Comparison of ENCODE assay signal across 8 mouse cellular contexts in the genomic region with DNA sequence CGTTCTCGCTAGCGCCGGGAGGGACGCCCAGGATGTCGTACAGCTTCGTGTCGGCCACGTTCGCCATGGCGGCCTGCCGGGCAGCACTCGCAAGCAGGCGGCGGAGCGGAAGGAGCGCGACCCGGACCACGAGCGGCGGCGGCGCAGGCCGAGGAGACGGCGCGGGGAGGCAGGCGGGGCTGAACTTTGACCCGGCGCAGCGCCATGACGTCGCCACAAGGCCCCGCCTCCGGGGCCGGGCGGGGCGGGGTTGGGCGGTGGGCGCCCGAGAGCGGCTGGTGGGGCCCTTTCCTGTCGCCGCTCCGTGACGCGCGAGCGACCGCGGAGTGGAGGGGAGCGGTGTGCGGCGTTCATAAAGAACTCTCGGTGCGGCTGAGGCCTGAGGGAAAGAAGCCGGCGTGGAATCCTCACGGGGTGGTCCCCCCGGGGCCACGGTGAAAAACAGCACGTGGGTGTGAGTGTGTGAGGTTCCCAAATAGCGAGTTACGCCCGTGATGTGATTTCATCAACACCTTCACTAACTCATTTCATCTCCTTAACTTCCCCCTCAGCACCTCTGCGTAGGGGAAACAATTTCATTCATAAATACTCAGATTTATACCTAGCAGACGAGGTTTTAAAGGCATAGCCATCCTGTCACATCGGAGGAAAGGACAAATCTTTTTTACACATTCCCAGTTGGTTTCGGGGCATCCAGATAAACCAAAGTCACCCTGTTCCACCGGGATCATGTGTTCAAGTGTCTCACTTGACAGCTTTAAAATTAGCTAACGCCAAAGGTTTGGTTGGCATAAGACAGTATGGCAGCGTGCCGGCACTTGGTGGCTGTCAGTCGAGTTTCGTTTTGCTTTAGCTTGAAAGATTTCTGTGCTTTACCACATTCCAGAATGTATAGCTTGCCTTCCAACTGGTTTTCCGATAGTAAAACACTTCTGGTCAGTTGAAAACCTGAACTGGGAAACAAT. TPM values are rescaled to one million over a fixed set of nuclear protein-coding genes. Genes with fewer than 3 reads are reported as not detected.
DNase-seq lines count a peak whose midpoint lies in the region; ATAC-seq and TF ChIP-seq lines count a peak whose summit lies in the region.

TSS of gene Dnaja2 (minus strand) at position 164 of the 965 bp plus-strand sequence.

- peak within 1 kb of the TSS; percentile 92 for H3K9ac ChIP-seq in heart, embryonic 15.5 days
- H3K9ac ChIP-seq in liver, embryonic 14.5 days (replicated peaks): peak within 1 kb of the TSS; percentile 89
- H3K9ac ChIP-seq in neural tube, embryonic 11.5 days (ENCODE audit: low read length): peak within 1 kb of the TSS; percentile 91

- TF ChIP-seq POLR2A in testis, adult 2 months (IDR thresholded peaks at IDR 0.05; ENCODE audit: control insufficient read depth, low read depth, low read length): peak; percentile 92

- whole genome bisulfite sequencing in forebrain, embryonic 10.5 days: 1% methylated on average over 77 of the region's 77 CpGs
- under 1% methylated on average over 71 of the region's 77 CpGs for WGBS in heart, embryonic 15.5 days
- WGBS in liver, embryonic 14.5 days (ENCODE audit: insufficient replicate concordance): under 1% methylated on average over 75 of the region's 77 CpGs
- WGBS in neural tube, embryonic 11.5 days: under 1% methylated on average over 75 of the region's 77 CpGs

- no peaks in the 10 kb centered on the region for H3K27me3 ChIP-seq in forebrain, embryonic 10.5 days (ENCODE audit: poor library complexity, severe bottlenecking)
- no peaks in the 10 kb centered on the region for H3K27me3 ChIP-seq in heart, embryonic 15.5 days
- no peaks in the 10 kb centered on the region for H3K27me3 ChIP-seq in liver, embryonic 14.5 days (ENCODE audit: control insufficient read depth, insufficient read depth, low read length)
- no peaks in the 10 kb centered on the region for H3K27me3 ChIP-seq in neural tube, embryonic 11.5 days (ENCODE audit: control insufficient read depth, insufficient read depth, low read length)
- no peaks in the 10 kb centered on the region for H3K27me3 ChIP-seq in testis, adult 2 months (ENCODE audit: control insufficient read depth, insufficient read depth, low read length)

- H3K9me3 ChIP-seq in forebrain, embryonic 10.5 days: no peaks in the 10 kb centered on the region
- H3K9me3 ChIP-seq in heart, embryonic 15.5 days (replicated peaks): no peaks in the 10 kb centered on the region
- no peaks in the 10 kb centered on the region for H3K9me3 ChIP-seq in liver, embryonic 14.5 days (ENCODE audit: control insufficient read depth, low read length)
- H3K9me3 ChIP-seq in neural tube, embryonic 11.5 days (ENCODE audit: control insufficient read depth, low read length): no peaks in the 10 kb centered on the region

- no peak for TF ChIP-seq CTCF in liver, embryonic 14.5 days (IDR thresholded peaks at IDR 0.05; ENCODE audit: low read depth)
- no peak for TF ChIP-seq CTCF in testis, adult 2 months (IDR thresholded peaks at IDR 0.05; ENCODE audit: control insufficient read depth, insufficient read depth, insufficient replicate concordance, low read depth, low read length)

- peak within 1 kb of the TSS; percentile 96 for H3K27ac ChIP-seq in forebrain, embryonic 10.5 days
- H3K27ac ChIP-seq in heart, embryonic 15.5 days: peak within 1 kb of the TSS; percentile 95
- peak within 1 kb of the TSS; percentile 73 for H3K27ac ChIP-seq in liver, embryonic 14.5 days
- peak within 1 kb of the TSS; percentile 83 for H3K27ac ChIP-seq in neural tube, embryonic 11.5 days (ENCODE audit: low read depth, low read length)
- H3K27ac ChIP-seq in testis, adult 2 months (ENCODE audit: control insufficient read depth, insufficient read depth, low read depth, low read length): peak within 1 kb of the TSS; percentile 99

- ATAC-seq in heart, embryonic 15.5 days (replicated peaks; ENCODE audit: insufficient number of reproducible peaks, insufficient read depth, low FRiP score, low read depth): peak; percentile 96
- peak; percentile 94 for ATAC-seq in liver, embryonic 14.5 days (ENCODE audit: insufficient read depth)
- ATAC-seq in neural tube, embryonic 11.5 days (ENCODE audit: insufficient read depth, low FRiP score, low TSS enrichment): peak; percentile 93

- H3K4me1 ChIP-seq in forebrain, embryonic 10.5 days: peaks cover 25% of the 10 kb centered on the region
- H3K4me1 ChIP-seq in heart, embryonic 15.5 days (replicated peaks): peaks cover 12% of the 10 kb centered on the region
- peaks cover 2 to 11% of the 10 kb centered on the region in 2 experiments for H3K4me1 ChIP-seq in liver, embryonic 14.5 days (replicated peaks; ENCODE audit: control insufficient read depth in 2 of 2, insufficient read depth in 2 of 2, low read length in 1 of 2)
- 0 out of 2 replicates have a peak, but pooled peaks cover 3% of the 10 kb centered on the region for H3K4me1 ChIP-seq in neural tube, embryonic 11.5 days (ENCODE audit: control insufficient read depth, insufficient read depth, low read length)
- H3K4me1 ChIP-seq in testis, adult 2 months (ENCODE audit: control insufficient read depth, insufficient read depth, low read length): no peaks in the 10 kb centered on the region; the same call in 1 of the 2 replicates

- peaks cover 31% of the 10 kb centered on the region for H3K36me3 ChIP-seq in forebrain, embryonic 10.5 days (replicated peaks)
- peaks cover 17% of the 10 kb centered on the region for H3K36me3 ChIP-seq in heart, embryonic 15.5 days
- peaks cover 20% of the 10 kb centered on the region for H3K36me3 ChIP-seq in liver, embryonic 14.5 days (replicated peaks; ENCODE audit: control insufficient read depth, insufficient read depth, low read depth)
- no peaks in the 10 kb centered on the region; the same call in none of the 2 replicates for H3K36me3 ChIP-seq in neural tube, embryonic 11.5 days (ENCODE audit: control insufficient read depth, insufficient read depth, low read length)
- no peaks in the 10 kb centered on the region for H3K36me3 ChIP-seq in testis, adult 2 months (ENCODE audit: control insufficient read depth, insufficient read depth, low read length)

- H3K4me2 ChIP-seq in heart, embryonic 15.5 days: peak within 1 kb of the TSS; percentile 76
- peak within 1 kb of the TSS; percentile 83 for H3K4me2 ChIP-seq in liver, embryonic 14.5 days (ENCODE audit: low read depth)
- H3K4me2 ChIP-seq in neural tube, embryonic 11.5 days (ENCODE audit: low read depth): peak within 1 kb of the TSS; percentile 87

- no peak for TF ChIP-seq EP300 in liver, embryonic 14.5 days (IDR thresholded peaks at IDR 0.05; ENCODE audit: low read depth)

- H3K4me3 ChIP-seq in forebrain, embryonic 10.5 days: peak within 1 kb of the TSS; percentile 88
- H3K4me3 ChIP-seq in heart, embryonic 15.5 days: peak within 1 kb of the TSS; percentile 92
- peak within 1 kb of the TSS; percentile 95 to 99 for H3K4me3 ChIP-seq in liver, embryonic 14.5 days (ENCODE audit: insufficient read depth in 1 of 2, low read depth in 2 of 2, low read length in 2 of 2)
- H3K4me3 ChIP-seq in neural tube, embryonic 11.5 days (ENCODE audit: low read depth, low read length): peak within 1 kb of the TSS; percentile 95
- H3K4me3 ChIP-seq in testis, adult 2 months (ENCODE audit: control insufficient read depth, low read depth, low read length): peak within 1 kb of the TSS; percentile 100

- DNase-seq in CD8-positive naive resting alpha-beta T cell, adult 2 months (ENCODE audit: low read depth in 2 of 2, low spot score in 2 of 2): peak; percentile 93 to 96
- DNase-seq in c-Kit-negative CD71-positive TER-119-positive erythroid progenitor cells, embryonic 14.5 days (ENCODE audit: low read depth, low spot score): peak; percentile 63
- peak; percentile 87 for DNase-seq in forebrain, embryonic 10.5 days (ENCODE audit: extremely low spot score, low spot score)
- DNase-seq in kidney, postnatal 25 days: peak; percentile 89 to 94
- peak; percentile 57 to 69 (median 60) for DNase-seq in liver, embryonic 14.5 days (ENCODE audit: low read depth in 3 of 3, low spot score in 3 of 3)
- peak; percentile 94 for DNase-seq in neural tube, embryonic 11.5 days (ENCODE audit: low spot score)

RNA-seq across cellular contexts. Expression of gene Dnaja2, which starts in this region (rescaled TPM):
- polyA plus RNA-seq in forebrain, embryonic 10.5 days (2016; fragmentation: Nextera tagmentation; extraction: Ambion mirVana): 206 and 218 TPM in 2 replicates
- 130 and 133 TPM in 2 replicates for polyA plus RNA-seq in heart, embryonic 15.5 days (2015; fragmentation: Nextera tagmentation; extraction: Ambion mirVana)
- polyA plus RNA-seq in liver, embryonic 14.5 days (2012; rRNA removed): 12.6 and 26.9 TPM in 2 replicates
- 73.3 and 76.2 TPM in 2 replicates for polyA plus RNA-seq in liver, embryonic 14.5 days (2014; fragmentation: Nextera tagmentation; extraction: Ambion mirVana)
- polyA plus RNA-seq in neural tube, embryonic 11.5 days (2014; fragmentation: Nextera tagmentation; extraction: Ambion mirVana): 208 and 212 TPM in 2 replicates
- 21.6 and 29.2 TPM in 2 replicates for polyA plus RNA-seq in testis, adult 2 months (2012; rRNA removed)

Comparison
In these comparisons a context has a peak if more than half of its experiments do, and no peak if none do; other contexts are left out.
1. Peak in every context shown above with its lines: DNase-seq, ATAC-seq, H3K4me3 ChIP-seq and H3K27ac ChIP-seq.